Mouse (Mus musculus) forebrain, embryonic 14.5 days (tissue): ENCODE data around the gene Wdr54. TPM values are rescaled to one million over a fixed set of nuclear protein-coding genes. Genes with fewer than 3 reads are reported as not detected.

ENCODE experiments used
- ATAC-seq: fragments of 200-750 bp; cut with Nextera tagmentation; 2 replicates; pipeline ENCODE4 v1.8.0; 2017; ENCODE audit warnings: mild to moderate bottlenecking, moderate library complexity
- DNase-seq: peaks from one replicate; pipeline ENCODE4 v3.0.0-alpha.2; 2015; ENCODE audit warnings: low spot score
- H3K27ac ChIP-seq: fragments of 300-500 bp; sonication (generic); 2 replicates; pipeline ENCODE4 v1.5.1; 2014; ENCODE audit warnings: low read depth, mild to moderate bottlenecking, control low read depth, low read length, moderate library complexity
- H3K27me3 ChIP-seq: fragments of 300-500 bp; sonication (generic); replicated peaks from 2 replicates; pipeline ENCODE4 v1.6.1; 2014; ENCODE audit warnings: low read length, control low read depth, mixed read lengths; ENCODE audit not compliant: control insufficient read depth, insufficient read depth
- H3K36me3 ChIP-seq: fragments of 300-500 bp; sonication (generic); 2 replicates; pipeline ENCODE4 v1.6.1; 2014; ENCODE audit warnings: low read length, control low read depth; ENCODE audit not compliant: control insufficient read depth, insufficient read depth
- H3K4me1 ChIP-seq: fragments of 300-500 bp; sonication (generic); 2 replicates; pipeline ENCODE4 v1.6.1; 2014; ENCODE audit warnings: antibody characterized with exemption, low read length, control low read depth; ENCODE audit not compliant: control insufficient read depth, insufficient read depth
- H3K4me2 ChIP-seq: fragments of 300-500 bp; sonication (generic); 2 replicates; pipeline ENCODE4 v1.6.1; 2014; ENCODE audit warnings: mild to moderate bottlenecking, control low read depth, low read length
- H3K4me3 ChIP-seq: fragments of 300-500 bp; sonication (generic); 2 replicates; pipeline ENCODE4 v1.5.1; 2014; ENCODE audit warnings: low read depth, low read length, control low read depth
- H3K9ac ChIP-seq: fragments of 300-500 bp; sonication (generic); 2 replicates; pipeline ENCODE4 v1.6.1; 2014; ENCODE audit warnings: mild to moderate bottlenecking, low read length, control low read depth, moderate library complexity
- H3K9me3 ChIP-seq: fragments of 300-500 bp; sonication (generic); replicated peaks from 2 replicates; pipeline ENCODE4 v1.6.1; 2016; ENCODE audit warnings: low read length, control low read depth, mixed read lengths; ENCODE audit not compliant: control insufficient read depth
- WGBS: fragments of 180-500 bp; shearing (Covaris S2); extraction: QIAGEN DNeasy Blood & Tissue Kit; methylation state at CpG from one replicate; pipeline ENCODE4 v1.1.7; 2014; 5-methylcytosine and 5-hydroxymethylcytosine counted together
- polyA plus RNA-seq: library from polyadenylated mRNA; unstranded; fragments of >200 nt; fragmentation: Nextera tagmentation; extraction: Ambion mirVana; gene quantifications from 2 replicates; pipeline ENCODE4 v1.2.1, GENCODE M21; 2014

Gene Wdr54
- polyA plus RNA-seq, 1 experiment from 2014 or later: 23.9 TPM

GRCm38 (mm10) chr6:83108762-83109668 is 47.2 kb downstream of the Wdr54 start, which contains the start of gene Mrpl53:
Gene Mrpl53 (plus strand): TSS chr6:83109040.
- no peaks in the 10 kb centered on the region for H3K9me3 ChIP-seq
- DNase-seq (peak; percentile 82), ATAC-seq (peak; percentile 83)
- under 1% methylated on average over 76 of the region's 76 CpGs for whole genome bisulfite sequencing
- peaks cover 8% of the 10 kb centered on the region for H3K4me1 ChIP-seq
- 0 out of 2 replicates have a peak, but pooled peaks cover 5% of the 10 kb centered on the region for H3K36me3 ChIP-seq
- H3K27ac ChIP-seq: peak within 1 kb of the TSS; percentile 74
- H3K4me2 ChIP-seq: peak within 1 kb of the TSS; percentile 93
- H3K27me3 ChIP-seq: no peaks in the 10 kb centered on the region
- H3K4me3 ChIP-seq: peak within 1 kb of the TSS; percentile 94
- H3K9ac ChIP-seq: peak within 1 kb of the TSS; percentile 93

DNA sequence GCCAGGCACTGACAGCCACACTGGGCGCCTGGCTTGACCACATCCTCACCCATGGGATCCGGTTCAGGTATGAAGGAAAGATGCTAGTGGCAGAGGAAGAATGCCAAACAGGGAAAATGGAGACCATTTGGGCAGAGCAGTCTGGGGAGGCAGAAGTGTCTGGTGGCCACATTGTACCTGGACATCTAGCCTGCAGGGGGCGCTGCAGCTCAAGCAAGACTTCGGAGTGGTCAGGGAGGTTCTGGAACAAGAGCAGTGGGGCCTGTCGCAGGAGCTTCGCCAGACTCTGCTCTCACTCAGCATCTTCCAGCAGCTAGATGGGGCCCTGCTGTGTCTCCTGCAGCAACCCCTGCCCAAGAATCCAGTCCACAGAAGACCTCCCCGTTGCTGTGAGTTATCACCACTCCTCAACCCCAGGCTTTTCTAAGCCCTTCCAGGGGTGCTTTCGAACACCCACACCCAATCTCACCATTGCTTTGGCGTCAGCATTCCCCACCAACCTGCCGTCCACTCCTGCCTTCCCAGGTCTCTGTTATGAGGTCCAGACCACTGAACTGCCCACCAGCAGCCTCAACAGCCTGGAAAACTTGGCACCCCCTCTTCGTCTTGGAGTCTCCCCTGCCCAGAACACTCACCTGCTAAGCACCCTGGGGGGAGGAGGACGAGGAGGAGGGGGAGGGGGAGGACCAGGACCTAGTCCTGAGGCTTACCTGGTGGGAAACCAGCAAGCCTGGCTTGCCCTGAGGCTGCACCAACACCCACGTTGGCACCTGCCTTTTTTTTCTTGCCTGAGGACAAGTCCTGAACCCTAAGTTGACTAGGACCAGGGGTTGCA is 48.4 kb downstream of the Wdr54 start:
- peak overlapping the region; percentile 94 for H3K4me3 ChIP-seq
- no peak overlapping the region for H3K27ac ChIP-seq
- DNase-seq (peak; percentile 74), ATAC-seq (no peak)
- 0 out of 2 replicates have a peak, but pooled peaks cover 5% of the 10 kb centered on the region for H3K36me3 ChIP-seq
- H3K9ac ChIP-seq: peak overlapping the region; percentile 93
- H3K27me3 ChIP-seq: no peaks in the 10 kb centered on the region
- WGBS: 35% methylated on average over 13 of the region's 13 CpGs
- no peaks in the 10 kb centered on the region for H3K9me3 ChIP-seq
- peaks cover 12% of the 10 kb centered on the region for H3K4me1 ChIP-seq
- peak overlapping the region; percentile 93 for H3K4me2 ChIP-seq

- Histone ChIP-seq H3K27me3 (no peaks in the 10 kb centered on the region), H3K9me3 (no peaks in the 10 kb centered on the region), H3K4me2 (no peak overlapping the region), H3K9ac (no peak overlapping the region), H3K4me3 (no peak overlapping the region), H3K27ac (no peak overlapping the region), H3K4me1 (peaks cover 19% of the 10 kb centered on the region), H3K36me3 (no peaks in the 10 kb centered on the region)
- DNase-seq: peak; percentile 84
- peak; percentile 33; the same call in 1 of the 2 replicates for ATAC-seq
- WGBS: 47% methylated on average over 4 of the region's 4 CpGs
Measured at GRCm38 (mm10) chr6:83104158-83104557, 52.0 kb downstream of the Wdr54 start.

DNA sequence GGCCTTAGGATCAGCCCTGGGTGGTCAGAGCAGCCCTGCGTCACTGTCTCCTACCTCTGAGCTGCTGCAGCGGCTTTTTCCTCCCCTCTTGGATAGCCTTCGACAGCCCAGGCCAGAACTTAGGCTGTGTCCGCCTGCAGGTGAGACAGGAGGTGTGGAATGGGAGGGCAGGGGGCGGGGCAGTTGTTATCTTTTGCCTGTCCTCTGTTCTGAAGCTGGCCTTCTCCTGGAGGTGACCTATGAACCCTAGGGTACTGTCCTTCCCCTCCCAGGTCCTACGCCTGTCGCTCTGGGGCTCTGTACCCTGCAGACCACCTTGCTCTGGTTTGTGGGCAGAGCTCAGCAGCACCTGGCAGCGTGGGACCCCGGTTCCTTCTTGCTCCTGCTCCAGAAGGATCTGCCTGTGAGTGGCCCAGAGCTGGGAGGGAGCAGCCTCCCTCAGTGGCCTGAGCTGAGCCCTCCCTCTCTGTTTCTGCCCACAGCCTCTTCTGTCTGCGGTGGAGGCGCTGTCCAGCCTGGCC is 53.0 kb downstream of the Wdr54 start:
- 45% methylated on average over 11 of the region's 11 CpGs for WGBS
- H3K4me3 ChIP-seq: no peak overlapping the region
- no peak for ATAC-seq
- DNase-seq: no peak
- no peak overlapping the region for H3K27ac ChIP-seq
- peak overlapping the region; percentile 100; the same call in 1 of the 2 replicates for H3K4me2 ChIP-seq
- H3K4me1 ChIP-seq: peaks cover 14% of the 10 kb centered on the region
- no peaks in the 10 kb centered on the region for H3K9me3 ChIP-seq
- no peaks in the 10 kb centered on the region for H3K27me3 ChIP-seq
- H3K36me3 ChIP-seq: no peaks in the 10 kb centered on the region
- H3K9ac ChIP-seq: peak overlapping the region; percentile 80

DNA sequence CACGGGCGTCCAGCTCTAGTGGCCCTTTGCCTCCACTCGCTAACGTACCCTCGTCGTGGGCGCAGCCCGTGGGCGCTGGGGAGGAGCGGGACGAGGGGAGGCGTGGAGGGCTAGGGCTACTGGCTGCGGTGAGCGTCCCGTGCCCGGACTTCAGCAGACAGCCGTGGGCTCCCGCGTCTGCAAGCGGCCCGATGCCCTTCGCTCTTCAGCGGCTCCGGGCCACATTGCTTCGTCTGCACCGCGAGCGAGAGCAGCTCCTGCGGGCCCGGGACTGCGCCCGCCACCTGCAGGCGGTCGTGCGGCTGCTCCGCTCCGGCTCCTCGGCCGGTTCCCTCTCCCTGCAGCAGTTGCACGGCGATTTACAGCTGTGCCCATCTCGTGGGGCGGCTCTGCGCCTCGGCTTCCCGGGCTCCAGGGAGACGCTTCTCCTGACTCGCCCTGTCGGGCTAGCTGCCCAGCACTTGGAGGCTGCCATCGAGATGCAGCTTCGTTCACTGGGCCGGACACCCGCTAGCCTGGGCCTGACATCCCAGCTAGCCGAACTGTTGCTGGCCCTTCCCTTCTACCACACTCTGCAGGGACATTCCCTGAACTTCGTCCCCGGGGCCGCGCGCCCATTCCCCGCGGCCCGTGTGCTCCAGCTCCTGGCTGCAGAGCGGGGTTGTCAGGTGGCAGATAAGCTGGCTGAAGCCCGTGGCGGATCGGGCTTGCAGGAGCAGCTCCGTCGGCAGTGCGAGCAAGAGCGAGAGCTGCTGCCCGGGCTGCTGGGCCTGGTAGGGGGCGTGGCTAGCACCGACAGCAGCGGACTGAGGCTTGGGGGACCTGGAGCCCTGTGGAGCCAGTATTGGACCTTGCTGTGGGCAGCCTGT is 54.3 kb downstream of the Wdr54 start:
- peak overlapping the region; percentile 100 for H3K4me2 ChIP-seq
- peak; percentile 70 for DNase-seq
- H3K9me3 ChIP-seq: no peaks in the 10 kb centered on the region
- H3K36me3 ChIP-seq: no peaks in the 10 kb centered on the region
- ATAC-seq: peak; percentile 78
- H3K27ac ChIP-seq: peak overlapping the region; percentile 66
- no peaks in the 10 kb centered on the region for H3K27me3 ChIP-seq
- H3K4me1 ChIP-seq: peaks cover 12% of the 10 kb centered on the region
- WGBS: under 1% methylated on average over 65 of the region's 74 CpGs
- H3K9ac ChIP-seq: peak overlapping the region; percentile 80
- peak overlapping the region; percentile 72 for H3K4me3 ChIP-seq

GRCm38 (mm10) chr6:83101316-83101687 is 54.9 kb downstream of the Wdr54 start, which contains the start of the genes Ccdc142 and Gm42688:
Gene Ccdc142 (plus strand): TSS chr6:83101601.
Gene Gm42688 (plus strand): TSS chr6:83101617.
- Histone ChIP-seq H3K27me3 (no peaks in the 10 kb centered on the region), H3K36me3 (no peaks in the 10 kb centered on the region), H3K4me1 (peaks cover 12% of the 10 kb centered on the region), H3K4me3 (peak within 1 kb of the TSS; percentile 72), H3K9me3 (no peaks in the 10 kb centered on the region), H3K4me2 (peak within 1 kb of the TSS; percentile 100), H3K27ac (peak within 1 kb of the TSS; percentile 66), H3K9ac (peak within 1 kb of the TSS; percentile 80)
- WGBS: 1% methylated on average over 25 of the region's 25 CpGs
- ATAC-seq (peak; percentile 80), DNase-seq (peak; percentile 91)
